Mouse (Mus musculus) activated CD4-positive, CD25-positive, alpha-beta regulatory T cell, adult 4 months (primary cell): ENCODE measurements around the gene Adgre4. TPM values are rescaled to one million over a fixed set of nuclear protein-coding genes. Genes with fewer than 3 reads are reported as not detected.
A peak's percentile ranks its signal among the peaks of the same experiment; 100 is the strongest.
"Not testable (repeated sequence)": the region's sequence is repeated elsewhere in the genome, so short reads cannot be mapped to it uniquely, and the experiment has no call there.

Experiments
- ATAC-seq: one replicate; pipeline ENCODE4 v1.8.0; 2017
- polyA plus RNA-seq, 2 experiments: library from polyadenylated mRNA; unstranded; fragments of 100-300 nt; shearing (Covaris generic); gene quantifications; one replicate each; pipeline ENCODE4 v1.2.1; 2017

The Adgre4 gene
- under 1 TPM in 1 of 2 experiments, not detected in 1; 0.38 TPM for polyA plus RNA-seq

DNA sequence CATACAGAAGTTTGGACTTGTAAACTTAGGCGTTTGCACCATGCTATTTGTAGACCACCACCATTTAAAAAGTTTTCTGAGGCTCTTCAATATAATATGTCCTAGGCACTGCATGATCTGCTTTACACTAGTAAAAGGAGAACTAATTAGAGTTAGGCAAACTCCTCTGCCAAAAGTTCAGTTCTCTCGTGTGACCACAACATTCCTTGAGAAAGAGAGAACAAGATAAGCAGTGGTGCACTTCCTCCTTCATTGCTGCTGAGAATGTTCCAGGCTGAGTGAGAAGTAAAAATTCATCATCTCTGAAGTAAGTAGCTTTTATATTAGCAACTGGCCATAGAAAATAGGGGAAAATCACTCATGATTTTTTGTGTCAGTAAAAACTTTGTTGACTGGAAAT, at the start of gene Adgre4:
Gene Adgre4, plus strand, starts transcription at position 199 of the 400 bp plus-strand sequence.
- no peak for ATAC-seq

DNA sequence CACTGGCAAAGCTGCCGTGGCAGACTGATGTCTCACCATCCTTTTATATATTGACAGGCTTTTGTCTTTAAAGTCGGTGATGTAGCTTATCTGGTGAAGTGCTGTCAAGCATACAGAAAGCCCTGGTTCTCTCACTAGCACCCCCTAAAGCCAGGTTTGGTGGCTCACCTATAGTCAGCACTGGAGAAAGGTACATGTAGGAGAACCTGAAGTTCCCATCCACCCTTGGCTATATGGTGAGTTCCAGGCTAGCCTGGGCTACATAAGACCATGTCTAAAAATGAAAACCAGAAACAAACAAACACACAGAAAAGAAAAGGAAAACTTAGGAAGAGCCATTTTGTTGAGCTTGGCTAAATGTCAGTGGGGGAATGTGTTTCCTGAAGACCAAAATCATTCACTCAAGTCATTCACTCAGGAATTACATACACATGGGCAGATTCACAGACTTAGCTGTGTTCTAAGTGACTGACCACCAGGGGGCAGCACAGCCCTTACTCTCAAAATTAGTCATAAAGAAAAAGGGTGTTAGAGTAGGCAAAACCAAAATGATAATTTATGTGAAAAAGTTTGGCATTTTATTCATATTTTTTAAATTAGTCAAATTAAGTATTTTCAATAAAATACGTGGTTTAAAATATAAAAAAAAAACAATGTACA, 47.5 kb upstream of the Adgre4 start:
- peak; percentile 93 for ATAC-seq

DNA sequence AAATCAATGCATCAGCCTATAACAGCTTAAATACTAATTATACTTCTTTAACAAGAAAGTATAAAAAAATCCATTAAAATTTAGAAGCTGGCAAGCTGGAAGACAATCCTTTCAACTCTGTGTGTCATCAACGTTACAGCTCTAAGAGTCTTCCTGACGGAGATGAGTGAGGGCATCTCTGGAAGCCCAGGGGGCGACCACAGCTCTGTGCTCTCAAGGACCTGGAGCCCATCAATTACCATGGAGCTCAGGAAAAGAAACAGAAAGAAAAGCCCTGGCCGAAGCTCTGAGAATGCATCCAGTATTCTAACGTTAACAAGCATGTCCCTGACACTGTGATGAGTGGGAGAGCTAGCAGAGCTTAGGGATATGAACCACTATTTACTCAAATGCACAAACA, 46.9 kb upstream of the Adgre4 start:
- ATAC-seq, result no peak

DNA sequence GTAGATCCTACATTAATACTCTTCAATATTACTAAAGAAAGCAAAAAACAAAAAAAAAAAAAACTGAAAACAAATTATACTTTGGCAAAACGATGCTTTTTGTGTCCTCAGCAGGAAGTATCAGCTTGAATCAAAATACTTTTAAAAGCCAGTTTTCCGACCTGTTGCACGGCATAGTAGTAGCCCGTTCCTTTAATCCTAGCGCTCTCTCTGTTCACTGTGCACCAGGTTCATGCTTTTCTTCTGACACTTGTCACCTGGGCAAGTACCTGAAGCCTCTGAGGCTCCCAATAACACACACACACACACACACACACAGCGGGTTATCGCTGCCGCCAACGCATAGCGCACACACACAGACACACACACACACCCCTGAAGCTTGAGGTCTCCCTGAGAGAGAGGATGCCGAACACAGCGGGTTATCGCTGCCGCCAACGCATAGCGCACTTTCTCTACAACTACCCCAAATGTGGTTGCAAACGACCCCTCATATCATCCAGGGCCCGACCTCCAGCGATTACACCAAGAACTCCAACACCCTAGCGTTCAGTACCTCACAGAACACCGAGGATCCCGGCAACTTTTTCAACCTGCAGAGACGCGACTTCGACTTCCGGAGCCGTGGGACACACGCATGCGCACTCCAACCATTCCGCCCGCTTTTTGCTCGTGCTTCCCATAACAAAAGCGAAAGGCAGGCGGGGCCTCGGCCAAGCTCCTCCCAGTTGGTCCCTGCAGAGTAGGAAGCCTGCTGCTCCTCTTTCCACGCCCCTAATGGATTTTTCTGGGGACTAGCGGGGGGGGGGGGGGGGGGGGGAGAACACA, 37.6 kb upstream of the Adgre4 start, which contains the start of gene Pot1b:
Gene Pot1b, minus strand, starts transcription at position 645 of the 828 bp plus-strand sequence.
- peak; percentile 94 for ATAC-seq

DNA sequence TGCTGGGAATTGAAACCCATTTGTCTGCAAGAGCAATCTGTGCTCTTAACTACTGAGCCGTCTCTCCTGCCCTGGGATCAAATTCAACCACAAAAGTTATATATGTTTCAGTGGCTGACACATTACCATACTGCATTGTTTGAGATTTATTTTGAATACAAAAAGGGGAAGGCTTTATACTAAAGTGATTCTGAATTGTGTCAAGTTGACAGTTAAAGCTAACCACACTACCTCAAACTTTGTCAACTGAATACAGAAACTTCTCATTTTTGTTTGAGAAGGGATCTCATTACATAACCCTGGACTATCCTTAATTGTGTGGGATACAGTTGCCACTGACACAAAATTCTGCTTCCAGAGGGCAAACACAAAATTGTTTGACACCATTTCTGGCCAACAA, 28.5 kb upstream of the Adgre4 start:
- ATAC-seq, result no peak

DNA sequence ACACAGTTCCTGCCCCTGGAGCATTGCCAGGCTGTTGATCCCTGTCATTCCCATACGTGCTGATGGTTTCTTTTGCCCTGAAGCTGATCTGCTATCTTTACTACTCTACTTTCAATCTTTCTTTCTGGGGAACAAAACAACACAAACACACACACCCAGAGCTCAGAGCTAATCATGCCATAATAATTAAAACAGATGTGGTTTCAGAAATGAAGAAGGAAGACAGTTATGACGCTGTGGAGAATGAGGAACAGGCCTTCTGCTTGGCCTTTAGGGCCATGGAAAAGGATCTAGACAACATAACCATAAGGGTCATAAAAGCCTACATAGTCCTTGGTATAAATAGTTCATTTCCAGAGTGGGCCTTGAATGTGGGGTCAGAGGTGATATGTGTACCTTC, 27.5 kb upstream of the Adgre4 start:
- no peak for ATAC-seq

DNA sequence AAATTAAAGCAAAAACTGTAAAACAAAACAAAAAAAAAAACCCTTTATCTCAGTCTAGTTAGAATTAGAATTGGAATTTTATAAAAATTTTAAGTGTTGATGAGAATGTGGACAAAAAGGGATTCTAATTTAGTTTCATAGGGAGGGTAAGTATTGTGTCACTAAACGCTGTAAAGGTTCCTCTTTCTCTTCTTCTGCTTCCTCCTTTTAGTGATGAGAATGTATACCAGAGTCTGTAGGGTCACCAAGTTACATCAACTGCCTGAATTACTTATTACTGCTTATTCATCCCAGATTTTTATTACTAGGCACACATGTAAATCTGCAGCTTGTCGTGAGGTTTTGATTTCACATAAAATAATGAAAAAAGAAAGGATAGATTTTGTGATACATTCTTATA, 23.6 kb upstream of the Adgre4 start:
- ATAC-seq, result no peak

DNA sequence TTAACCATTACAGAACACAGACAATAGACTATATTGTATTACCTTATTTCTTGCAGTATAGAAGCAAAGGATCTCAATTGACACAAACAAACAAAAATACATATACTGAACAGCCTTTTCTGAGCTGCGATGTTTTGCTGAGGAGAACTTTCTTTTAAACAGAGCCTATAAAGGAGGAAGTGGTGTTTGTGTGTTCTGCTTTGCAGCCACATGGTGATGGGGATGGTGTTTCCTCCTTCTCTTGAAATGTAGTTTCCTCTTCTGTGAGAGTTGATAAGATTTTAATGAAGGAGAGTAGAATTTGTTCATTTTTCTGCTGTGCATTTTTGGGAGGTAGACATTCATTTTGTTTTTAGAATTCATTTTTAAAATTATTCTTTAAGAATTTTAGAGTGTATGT, 13.1 kb upstream of the Adgre4 start:
- no peak for ATAC-seq

DNA sequence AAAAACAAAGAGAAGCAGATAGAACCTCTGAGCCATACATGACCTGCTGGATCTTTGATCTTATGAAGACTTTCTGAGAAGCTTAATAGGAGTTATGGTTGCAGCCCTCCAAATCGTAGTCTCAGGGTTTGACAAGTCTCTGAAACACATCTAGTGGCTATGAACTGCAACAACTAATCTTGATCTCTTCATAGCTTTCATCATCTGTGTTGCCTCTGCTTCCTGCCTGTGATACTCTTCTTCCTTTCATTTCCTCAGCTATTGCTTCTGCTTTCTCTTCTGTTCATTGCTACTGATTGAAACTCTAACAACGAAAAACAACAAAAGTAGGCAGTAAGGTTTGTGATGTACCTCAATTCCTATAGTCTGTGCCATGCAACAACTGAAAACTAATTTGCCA, 1.4 kb downstream of the Adgre4 start:
- ATAC-seq, result no peak

DNA sequence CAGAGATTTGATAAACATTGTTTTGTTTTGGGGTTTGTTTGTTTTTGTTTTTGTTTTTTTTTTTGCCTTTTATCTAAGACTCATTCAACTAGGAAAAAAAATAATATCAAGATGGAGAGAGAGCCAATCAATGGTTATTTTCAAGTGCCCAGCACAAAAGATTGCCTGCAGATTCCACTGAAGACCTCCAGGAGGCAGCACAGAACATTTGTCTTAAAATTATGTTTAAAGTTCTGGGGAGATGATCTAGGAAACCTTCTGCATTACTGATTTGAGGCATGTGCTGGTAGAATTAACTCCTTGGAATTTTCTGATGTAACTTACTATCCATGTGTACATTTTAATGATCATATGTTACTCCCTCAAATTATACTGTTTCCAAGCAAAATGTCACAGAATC, 63.9 kb downstream of the Adgre4 start:
- peak; percentile 43 for ATAC-seq

DNA sequence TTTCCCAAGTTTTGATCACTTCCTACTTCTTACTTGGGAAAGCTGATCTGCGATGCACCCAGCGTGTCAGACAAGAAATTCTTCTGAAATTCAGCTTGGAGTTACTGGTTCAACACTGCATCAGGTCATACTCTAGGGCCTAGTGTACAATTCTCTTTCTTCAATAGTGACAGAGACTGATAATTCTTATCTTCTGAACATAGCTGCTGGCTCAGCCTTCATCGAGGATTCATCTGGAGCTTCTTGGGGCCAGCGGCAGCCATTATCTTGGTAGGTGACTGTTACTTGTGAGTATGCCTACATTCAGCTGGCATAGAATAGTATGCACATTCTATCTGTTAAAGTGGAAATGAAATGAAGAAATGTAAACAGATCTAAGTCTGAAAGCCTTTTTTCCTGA, 67.1 kb downstream of the Adgre4 start:
- no peak for ATAC-seq

DNA sequence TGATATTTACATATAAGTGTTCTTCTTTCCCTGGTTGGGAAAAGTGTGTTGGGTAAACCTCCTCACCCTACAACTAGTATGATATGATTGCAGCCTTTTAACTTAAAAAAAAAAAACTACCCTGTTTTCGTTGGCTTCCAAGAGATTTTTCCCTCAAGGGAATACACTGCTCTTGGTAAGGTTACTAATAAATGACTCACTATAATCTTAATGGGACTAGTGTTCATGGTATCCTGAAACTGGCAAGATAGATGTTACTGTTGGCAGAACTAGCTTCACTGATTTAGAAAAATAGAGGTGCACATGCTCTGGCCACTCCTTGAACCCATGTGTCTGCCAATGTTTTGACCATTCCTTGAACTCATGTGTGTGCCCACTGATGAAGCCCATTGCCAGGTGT, 71.8 kb downstream of the Adgre4 start:
- no peak for ATAC-seq

DNA sequence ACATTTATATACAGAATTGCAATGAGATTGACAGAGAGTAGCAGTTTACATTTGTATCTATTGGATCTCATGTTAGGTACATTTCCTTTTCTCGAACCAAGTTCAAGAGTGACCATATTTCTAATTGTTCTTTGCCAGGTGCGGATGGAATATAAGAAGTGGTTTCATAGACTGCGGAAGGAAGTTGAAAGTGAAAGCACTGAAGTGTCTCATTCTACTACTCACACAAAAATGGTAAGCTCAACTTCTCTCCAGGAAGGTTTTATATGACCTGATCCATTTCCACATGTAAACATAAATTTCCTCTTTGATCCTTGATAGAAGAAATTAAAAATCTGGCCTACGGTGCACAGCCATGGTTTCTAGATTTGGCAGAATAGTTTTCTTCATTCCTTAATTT, 93.3 kb downstream of the Adgre4 start:
- peak; percentile 54 for ATAC-seq

DNA sequence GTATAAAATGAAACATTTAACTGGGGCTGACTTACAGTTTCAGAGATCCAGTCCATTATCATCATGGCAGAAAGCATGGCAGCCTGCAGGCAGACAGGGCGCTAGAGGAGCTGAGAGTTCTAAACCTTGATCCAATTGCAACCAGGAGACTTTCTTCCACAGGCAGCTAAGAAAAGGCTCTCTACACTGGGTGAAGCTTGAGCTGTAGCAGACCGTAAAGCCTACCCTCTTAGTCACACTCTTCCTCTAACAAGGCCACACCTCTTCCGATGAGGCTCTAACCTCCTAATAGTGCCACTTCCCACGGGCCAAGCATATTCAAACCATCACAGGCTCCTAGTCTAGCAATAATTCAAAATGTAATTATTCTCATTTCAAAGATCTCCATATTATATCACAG, 127.4 kb downstream of the Adgre4 start:
- ATAC-seq, result no peak

DNA sequence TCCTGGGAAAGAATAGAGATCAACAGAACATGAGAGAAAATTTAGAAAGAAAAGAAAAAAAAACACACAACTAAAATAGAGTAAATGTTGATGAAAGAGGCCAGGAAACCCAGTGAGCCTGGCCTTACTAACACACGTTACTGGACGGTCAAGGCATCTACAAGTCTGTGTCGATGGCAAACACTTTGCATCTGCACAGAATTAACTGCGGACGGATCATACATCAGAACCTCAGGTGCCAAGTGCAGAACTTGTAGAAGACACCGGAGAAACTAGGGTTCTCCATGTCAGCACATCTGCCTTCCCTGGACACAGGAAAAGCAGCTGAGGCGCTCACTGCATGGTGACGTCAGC, 128.5 kb downstream of the Adgre4 start:
- ATAC-seq, result not testable (repeated sequence)

DNA sequence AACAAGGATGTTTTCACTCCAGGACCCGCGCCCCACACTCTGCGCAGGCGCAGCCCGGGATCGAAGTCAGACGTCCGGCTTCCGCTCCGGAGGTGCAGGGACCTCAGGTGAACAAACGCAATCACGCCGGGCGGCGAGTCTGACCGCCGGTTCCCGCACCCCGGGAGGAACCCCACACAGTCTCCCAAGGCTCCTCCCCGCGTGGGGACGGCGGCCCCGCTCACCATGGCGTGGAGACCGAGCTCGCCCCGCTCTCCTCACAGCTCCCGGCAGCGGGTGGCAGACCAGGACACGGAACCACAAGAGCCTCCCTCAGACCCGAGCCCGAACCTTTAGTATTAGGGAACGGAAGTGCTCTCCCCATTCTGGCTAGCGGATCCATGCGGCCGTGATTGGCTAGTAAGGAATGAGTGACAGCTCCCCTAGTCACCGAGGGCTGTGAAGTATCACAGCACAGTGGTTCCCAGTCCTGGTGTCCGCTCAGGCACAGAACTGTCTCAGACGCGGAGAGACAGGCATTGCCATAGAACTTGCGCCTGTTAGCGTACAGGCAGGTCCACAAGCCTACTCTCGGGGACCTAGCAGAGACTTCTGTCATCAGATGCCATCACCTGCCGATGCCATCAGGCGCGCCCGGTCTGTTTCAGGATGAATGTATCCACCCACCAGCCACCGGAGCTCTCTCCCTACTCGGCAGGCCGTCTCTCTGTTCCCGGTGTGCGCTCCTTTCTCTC, 129.0 kb downstream of the Adgre4 start, which contains the start of gene Zfp119a:
Gene Zfp119a, minus strand, starts transcription at position 295 of the 734 bp plus-strand sequence.
- ATAC-seq, result peak; percentile 94

DNA sequence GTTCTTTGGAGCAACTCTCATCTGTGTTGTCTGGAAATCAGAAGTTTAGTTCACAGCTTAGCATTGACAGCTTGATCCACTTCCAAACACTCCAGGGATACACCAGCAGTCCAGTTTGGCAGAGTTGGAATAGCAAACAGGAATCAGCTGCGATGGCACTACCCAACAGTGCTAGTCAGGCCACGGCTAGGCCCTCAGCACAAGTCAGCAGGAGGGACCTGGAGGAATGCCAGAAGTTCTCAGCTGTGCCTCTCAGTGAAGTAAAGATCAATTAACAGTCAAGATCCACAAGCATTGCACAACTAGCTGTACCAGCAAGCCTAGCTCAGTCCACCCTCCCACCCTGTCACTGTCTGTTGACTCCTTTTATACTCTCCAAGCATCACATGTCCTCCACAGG, 133.8 kb downstream of the Adgre4 start:
- ATAC-seq, result no peak

DNA sequence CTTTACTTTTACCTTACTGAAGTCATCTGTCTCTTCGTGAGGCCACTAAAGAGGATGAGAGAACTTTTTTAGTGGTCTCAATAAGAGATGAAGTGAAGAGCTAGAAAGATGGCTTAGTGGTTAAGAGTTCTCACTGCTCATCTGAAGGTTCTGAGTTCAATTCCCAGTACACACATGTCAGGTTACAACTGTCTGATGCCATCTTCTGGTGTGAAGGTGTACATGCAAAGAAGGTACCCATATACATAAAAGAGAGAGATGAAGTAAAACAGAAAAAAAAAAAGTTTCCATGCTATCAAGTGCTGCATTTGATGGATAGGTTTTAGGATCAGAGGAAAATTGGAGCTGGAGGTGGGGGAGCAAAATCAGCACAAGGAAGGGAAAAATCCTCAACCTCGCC, 135.1 kb downstream of the Adgre4 start:
- no peak for ATAC-seq

DNA sequence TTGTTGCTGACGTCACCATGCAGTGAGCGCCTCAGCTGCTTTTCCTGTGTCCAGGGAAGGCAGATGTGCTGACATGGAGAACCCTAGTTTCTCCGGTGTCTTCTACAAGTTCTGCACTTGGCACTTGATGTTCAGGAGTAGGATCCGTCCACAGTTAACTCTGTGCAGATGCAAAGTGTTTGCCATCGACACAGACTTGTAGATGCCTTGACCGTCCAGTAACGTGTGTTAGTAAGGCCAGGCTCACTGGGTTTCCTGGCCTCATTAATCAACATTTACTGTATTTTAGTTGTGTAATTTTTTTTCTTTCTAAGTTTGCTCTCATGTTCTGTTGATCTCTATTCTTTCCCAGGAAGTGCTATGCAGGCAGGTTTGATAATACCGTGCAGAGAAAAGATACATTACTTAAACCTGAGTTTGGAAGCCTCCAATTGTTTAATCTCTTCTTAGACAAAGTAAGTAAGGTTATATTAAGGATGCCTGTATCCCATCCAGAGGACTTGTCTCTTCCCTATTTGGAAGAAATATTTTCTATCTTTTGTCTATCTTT, 142.7 kb downstream of the Adgre4 start:
- ATAC-seq, result peak; percentile 4

DNA sequence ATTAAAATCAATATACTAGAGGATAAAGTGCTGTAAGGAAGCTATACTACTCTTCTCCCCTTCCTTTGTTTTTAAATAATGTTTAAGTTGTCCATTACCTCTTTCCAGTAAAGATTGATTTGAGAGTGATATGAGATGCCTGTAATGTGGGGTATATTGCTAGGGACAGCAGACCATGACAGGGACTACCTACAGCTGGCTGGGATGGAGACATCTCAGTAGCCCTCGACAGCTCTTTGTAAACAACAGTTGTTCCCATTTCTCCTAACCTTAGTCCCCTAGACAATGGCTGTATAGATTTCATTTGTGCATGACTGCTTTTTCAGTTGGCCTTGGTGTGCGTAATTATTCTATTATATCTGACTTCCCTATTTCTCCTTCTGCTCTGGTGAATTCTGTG, 153.3 kb downstream of the Adgre4 start:
- ATAC-seq, result no peak
